ENCODE assay signal across 19 mouse cellular contexts in the genomic region with DNA sequence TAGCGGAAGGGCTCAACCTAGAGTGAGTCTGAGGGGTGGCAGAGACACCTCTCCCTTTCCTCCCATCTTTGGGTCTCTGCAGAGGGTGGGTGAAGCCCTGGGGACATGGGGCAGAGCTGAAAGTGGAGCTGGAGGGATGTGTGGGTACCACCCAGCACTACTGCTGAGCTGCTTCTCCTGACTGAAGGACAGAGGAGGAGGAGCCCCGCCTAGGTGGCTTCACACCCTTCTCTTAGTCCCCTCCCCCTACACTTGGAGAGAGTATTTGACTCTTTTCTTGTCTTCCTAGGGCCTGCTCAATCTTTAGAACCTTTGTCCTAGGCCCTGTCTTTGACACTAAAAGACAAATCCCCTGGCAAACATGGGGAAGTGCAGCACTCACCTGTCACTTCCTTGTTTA. TPM values are rescaled to one million over a fixed set of nuclear protein-coding genes. Genes with fewer than 3 reads are reported as not detected.
DNase-seq lines count a peak whose midpoint lies in the region; ATAC-seq and TF ChIP-seq lines count a peak whose summit lies in the region.
"Had no signal": no experiment of that assay in that cellular context is flagged by ENCODE, and none has a peak within 500 bp of the region (broad histone marks: within the 10 kb centered on the region; RNA-seq: fewer than 3 reads in every experiment).

No protein-coding gene starts in this region.

- no peak for TF ChIP-seq POLR2A in ES-Bruce4 (IDR thresholded peaks at IDR 0.05; ENCODE audit: insufficient read depth, low read length)

- TF ChIP-seq EP300 in liver, postnatal 0 days (IDR thresholded peaks at IDR 0.05; ENCODE audit: low read depth) = no peak
- 0 out of 2 replicates have a peak, but pooled peaks have one; percentile 17 for TF ChIP-seq EP300 in ES-Bruce4 (IDR thresholded peaks at IDR 0.05; ENCODE audit: insufficient read depth, low read depth, low read length)

- peak; percentile 62 for ATAC-seq in liver, embryonic 12.5 days
- ATAC-seq in liver, postnatal 0 days = no peak
- ATAC-seq in liver, embryonic 16.5 days (ENCODE audit: low read depth) = 0 out of 2 replicates have a peak, but pooled peaks have one; percentile 19
- ATAC-seq: forebrain, postnatal 0 days had no signal

- no peak overlapping the region for H3K27ac ChIP-seq in liver, embryonic 12.5 days
- no peak overlapping the region for H3K27ac ChIP-seq in liver, postnatal 0 days (ENCODE audit: low read depth)
- H3K27ac ChIP-seq in ES-Bruce4 (ENCODE audit: insufficient read depth, low read length) = peak overlapping the region; percentile 20
- H3K27ac ChIP-seq in liver, embryonic 16.5 days (ENCODE audit: low read length) = no peak overlapping the region
- H3K27ac ChIP-seq: hindbrain, embryonic 12.5 days; liver, embryonic 15.5 days; macrophage; neural tube, embryonic 12.5 days had no signal

- H3K9ac ChIP-seq in liver, embryonic 12.5 days = no peak overlapping the region
- no peak overlapping the region for H3K9ac ChIP-seq in liver, postnatal 0 days (replicated peaks)
- no peak overlapping the region for H3K9ac ChIP-seq in ES-Bruce4 (ENCODE audit: low read depth, poor library complexity, severe bottlenecking)
- H3K9ac ChIP-seq in liver, embryonic 16.5 days (ENCODE audit: low read depth, low read length) = no peak overlapping the region
- H3K9ac ChIP-seq: forebrain, postnatal 0 days; hindbrain, embryonic 12.5 days; liver, embryonic 15.5 days; neural tube, embryonic 12.5 days had no signal

- 73% methylated on average over 2 of the region's 2 CpGs for WGBS in liver, embryonic 12.5 days (ENCODE audit: insufficient replicate concordance)
- WGBS in liver, postnatal 0 days (ENCODE audit: insufficient replicate concordance) = 79% methylated on average over 2 of the region's 2 CpGs
- WGBS in liver, embryonic 16.5 days (ENCODE audit: insufficient replicate concordance) = 72% methylated on average over 2 of the region's 2 CpGs

- no peak overlapping the region for H3K4me2 ChIP-seq in liver, embryonic 12.5 days
- H3K4me2 ChIP-seq in liver, postnatal 0 days (ENCODE audit: low read depth, low read length) = no peak overlapping the region
- H3K4me2 ChIP-seq in liver, embryonic 16.5 days (ENCODE audit: low read depth, low read length) = no peak overlapping the region
- H3K4me2 ChIP-seq: hindbrain, embryonic 12.5 days; liver, embryonic 15.5 days; neural tube, embryonic 12.5 days had no signal

- H3K4me3 ChIP-seq in liver, embryonic 12.5 days = no peak overlapping the region
- H3K4me3 ChIP-seq in liver, postnatal 0 days (ENCODE audit: low read depth, low read length) = no peak overlapping the region
- H3K4me3 ChIP-seq in ES-Bruce4 (ENCODE audit: low read depth, low read length) = no peak overlapping the region
- H3K4me3 ChIP-seq in liver, embryonic 16.5 days (ENCODE audit: low read depth, low read length) = no peak overlapping the region
- H3K4me3 ChIP-seq: erythroblast, embryonic 14.5 days; hindbrain, embryonic 12.5 days; liver, embryonic 15.5 days; neural tube, embryonic 12.5 days had no signal

- H3K9me3 ChIP-seq in liver, embryonic 12.5 days (replicated peaks) = no peaks in the 10 kb centered on the region
- H3K9me3 ChIP-seq in liver, postnatal 0 days (ENCODE audit: low read length) = no peaks in the 10 kb centered on the region
- no peaks in the 10 kb centered on the region for H3K9me3 ChIP-seq in ES-Bruce4 (replicated peaks; ENCODE audit: control insufficient read depth, insufficient read depth, low read length, poor library complexity, severe bottlenecking)
- H3K9me3 ChIP-seq in liver, embryonic 16.5 days (replicated peaks; ENCODE audit: control insufficient read depth, low read length) = no peaks in the 10 kb centered on the region
- H3K9me3 ChIP-seq: hindbrain, embryonic 12.5 days; liver, embryonic 15.5 days; neural tube, embryonic 12.5 days had no signal

- intact Hi-C loops in heart, postnatal 10 days (cut with DNase I) = loop anchor here (10.0 kb wide), 1 partner anchor 93 kb away; no protein-coding TSS in a partner anchor

- TF ChIP-seq CTCF in liver, postnatal 0 days (IDR thresholded peaks at IDR 0.05; ENCODE audit: low read depth) = no peak
- no peak for TF ChIP-seq CTCF in ES-Bruce4 (IDR thresholded peaks at IDR 0.05; ENCODE audit: low read depth, low read length)

- peaks cover 37% of the 10 kb centered on the region for H3K4me1 ChIP-seq in liver, embryonic 12.5 days
- 0 out of 2 replicates have a peak, but pooled peaks cover 2% of the 10 kb centered on the region for H3K4me1 ChIP-seq in liver, postnatal 0 days (ENCODE audit: insufficient read depth)
- H3K4me1 ChIP-seq in ES-Bruce4 (ENCODE audit: control insufficient read depth, insufficient read depth, low read length) = peaks cover 6% of the 10 kb centered on the region
- peaks cover 6% of the 10 kb centered on the region for H3K4me1 ChIP-seq in liver, embryonic 16.5 days (ENCODE audit: control insufficient read depth, low read depth, low read length)

- DNase-seq in heart, adult 11 months = peak; percentile 64
- no peak for DNase-seq in heart, postnatal 10 days
- no peak for DNase-seq in liver, postnatal 0 days
- no peak for DNase-seq in cerebellum, postnatal 10 days
- DNase-seq in spleen, postnatal 4 days (ENCODE audit: low spot score in 2 of 2) = no peak
- DNase-seq: adrenal gland, adult 2 months; cerebellum, postnatal 36 days; forebrain, postnatal 0 days; layer of hippocampus, postnatal 36 days; left cerebral cortex, postnatal 4 days; thymus, postnatal 4 days had no signal

- peaks cover 4% of the 10 kb centered on the region; the same call in 1 of the 2 replicates for H3K27me3 ChIP-seq in liver, embryonic 12.5 days (replicated peaks)
- H3K27me3 ChIP-seq in liver, postnatal 0 days (ENCODE audit: insufficient read depth, low read length) = peaks cover 2% of the 10 kb centered on the region; the same call in 1 of the 2 replicates
- no peaks in the 10 kb centered on the region for H3K27me3 ChIP-seq in ES-Bruce4 (ENCODE audit: control insufficient read depth, insufficient read depth, low read length, poor library complexity, severe bottlenecking)
- peaks cover under 1% of the 10 kb centered on the region; the same call in 1 of the 2 replicates for H3K27me3 ChIP-seq in liver, embryonic 16.5 days (ENCODE audit: control insufficient read depth, insufficient read depth, low read depth, low read length)
- H3K27me3 ChIP-seq: hindbrain, embryonic 12.5 days; neural tube, embryonic 12.5 days had no signal

- no peaks in the 10 kb centered on the region for H3K36me3 ChIP-seq in liver, embryonic 12.5 days
- H3K36me3 ChIP-seq in liver, postnatal 0 days (replicated peaks; ENCODE audit: insufficient read depth, low read length) = no peaks in the 10 kb centered on the region
- H3K36me3 ChIP-seq in ES-Bruce4 (ENCODE audit: control insufficient read depth, insufficient read depth, low read length, poor library complexity, severe bottlenecking) = no peaks in the 10 kb centered on the region
- H3K36me3 ChIP-seq in liver, embryonic 16.5 days (ENCODE audit: control insufficient read depth, insufficient read depth) = no peaks in the 10 kb centered on the region
- H3K36me3 ChIP-seq: hindbrain, embryonic 12.5 days; liver, embryonic 15.5 days; neural tube, embryonic 12.5 days had no signal

RNA-seq across cellular contexts. Expression of a gene that starts 7.3 kb away (rescaled TPM):
- 10 to 100 TPM; 17.3 to 18.3 TPM for total RNA-seq in heart, postnatal 10 days (2021)
- 8.5 and 8.6 TPM in 2 replicates for polyA plus RNA-seq in liver, embryonic 12.5 days (2016; fragmentation: Nextera tagmentation; extraction: Ambion mirVana)
- 1.9 and 2.0 TPM in 2 replicates for polyA plus RNA-seq in liver, postnatal 0 days (2015; fragmentation: Nextera tagmentation; extraction: Ambion mirVana)
- 16.9 and 20.1 TPM in 2 replicates for polyA plus RNA-seq in ES-Bruce4 (2011; ENCODE audit: insufficient read depth, insufficient read length, low read depth, missing spikeins)
- polyA plus RNA-seq in liver, embryonic 16.5 days (2015; fragmentation: Nextera tagmentation; extraction: Ambion mirVana) = 2.8 and 3.9 TPM in 2 replicates
- polyA plus RNA-seq: macrophage had no signal
